Mouse (Mus musculus) testis, adult 2 months (tissue): ENCODE results near the gene Alk.

ENCODE experiments used
- CTCF ChIP-seq: fragments of 200-500 bp; IDR thresholded peaks from 2 replicates; pipeline ENCODE4 v1.5.1; 2012; ENCODE audit warnings: low read depth, mild to moderate bottlenecking, inconsistent platforms, low read length, moderate library complexity; ENCODE audit not compliant: control insufficient read depth, insufficient read depth, insufficient replicate concordance
- POLR2A ChIP-seq: fragments of 200-500 bp; IDR thresholded peaks from 2 replicates; pipeline ENCODE4 v1.6.1; 2012; ENCODE audit warnings: low read depth, mild to moderate bottlenecking, inconsistent platforms, low read length, moderate library complexity; ENCODE audit not compliant: control insufficient read depth

DNA sequence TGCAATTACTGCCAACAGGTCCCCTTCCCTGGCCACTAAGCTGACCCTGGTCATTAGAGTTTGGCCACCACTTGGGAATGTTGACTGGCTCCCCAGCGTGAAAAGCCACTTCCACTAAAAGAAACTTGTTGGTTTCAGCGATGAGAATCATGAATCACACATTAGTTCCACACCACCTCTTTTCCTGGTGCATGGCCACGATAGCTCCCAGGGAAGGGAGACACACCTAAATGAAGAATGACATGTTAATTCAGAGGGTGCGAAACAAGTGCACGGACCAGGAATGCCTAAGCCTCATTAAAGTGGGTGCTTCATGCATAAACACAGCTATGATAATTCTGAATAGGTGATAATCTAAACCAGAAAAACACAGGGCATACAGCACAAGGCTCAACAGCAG is 660.4 kb downstream of the Alk start:
- no peak for TF ChIP-seq CTCF
- no peak for TF ChIP-seq POLR2A
